10 mouse cellular contexts compared by ENCODE assay signal in genomic region chr8:6606854-6607535, GRCm38 (mm10).
DNase-seq lines count a peak whose midpoint lies in the region; ATAC-seq and TF ChIP-seq lines count a peak whose summit lies in the region.
"Had no signal": no experiment of that assay in that cellular context is flagged by ENCODE, and none has a peak within 500 bp of the region (broad histone marks: within the 10 kb centered on the region; RNA-seq: fewer than 3 reads in every experiment).

No protein-coding gene starts in this region.

- intact Hi-C loops in gastrocnemius, adult 2 months (cut with DNase I): no loop called here

- WGBS in hindbrain, embryonic 10.5 days: 24% methylated on average over 9 of the region's 9 CpGs

- H3K27ac ChIP-seq in ES-Bruce4 (ENCODE audit: insufficient read depth, low read length): peak overlapping the region; percentile 32; the same call in 1 of the 2 replicates
- H3K27ac ChIP-seq in bone marrow macrophage, adult 2 months (ENCODE audit: insufficient read depth, low read depth, low read length): no peak overlapping the region; the same call in 1 of the 2 replicates
- H3K27ac ChIP-seq in hindbrain, embryonic 10.5 days: peak overlapping the region; percentile 73
- no peak overlapping the region for H3K27ac ChIP-seq in gastrocnemius, adult 2 months
- H3K27ac ChIP-seq: limb, embryonic 12.5 days had no signal

- H3K4me1 ChIP-seq in ES-Bruce4 (ENCODE audit: control insufficient read depth, insufficient read depth, low read length): peaks cover 3% of the 10 kb centered on the region
- 0 out of 2 replicates have a peak, but pooled peaks cover 2% of the 10 kb centered on the region for H3K4me1 ChIP-seq in bone marrow macrophage, adult 2 months (ENCODE audit: control insufficient read depth, insufficient read depth, low read length)
- H3K4me1 ChIP-seq in hindbrain, embryonic 10.5 days (replicated peaks): peaks cover 9% of the 10 kb centered on the region
- H3K4me1 ChIP-seq: limb, embryonic 12.5 days had no signal

- TF ChIP-seq POLR2A in ES-Bruce4 (IDR thresholded peaks at IDR 0.05; ENCODE audit: insufficient read depth, low read length): no peak
- TF ChIP-seq POLR2A in bone marrow macrophage, adult 2 months (IDR thresholded peaks at IDR 0.05; ENCODE audit: borderline replicate concordance, low read depth, low read length): no peak

- DNase-seq in hindbrain, embryonic 10.5 days (ENCODE audit: low spot score): peak; percentile 25
- DNase-seq in gastrocnemius, adult 18-20 months (ENCODE audit: low spot score): no peak
- DNase-seq in urinary bladder, adult 18-20 months (ENCODE audit: low spot score in 2 of 2): no peak
- no peak for DNase-seq in adrenal gland, adult (ENCODE audit: inconsistent age in 2 of 2, low spot score in 1 of 2)
- no peak for DNase-seq in gastrocnemius, adult 2 months
- DNase-seq: gastrocnemius, postnatal 25 days had no signal

- TF ChIP-seq EP300 in ES-Bruce4 (IDR thresholded peaks at IDR 0.05; ENCODE audit: insufficient read depth, low read depth, low read length): no peak

- H3K27me3 ChIP-seq in ES-Bruce4 (ENCODE audit: control insufficient read depth, insufficient read depth, low read length, poor library complexity, severe bottlenecking): no peaks in the 10 kb centered on the region
- H3K27me3 ChIP-seq in hindbrain, embryonic 10.5 days (ENCODE audit: insufficient read depth, poor library complexity, severe bottlenecking): no peaks in the 10 kb centered on the region
- H3K27me3 ChIP-seq: limb, embryonic 12.5 days had no signal

- no peak for TF ChIP-seq CTCF in ES-Bruce4 (IDR thresholded peaks at IDR 0.05; ENCODE audit: low read depth, low read length)
- no peak for TF ChIP-seq CTCF in bone marrow macrophage, adult 2 months (IDR thresholded peaks at IDR 0.05; ENCODE audit: low read depth, low read length)
- TF ChIP-seq CTCF in gastrocnemius, adult 2 months (IDR thresholded peaks at IDR 0.05): no peak

- H3K4me3 ChIP-seq in ES-Bruce4 (ENCODE audit: low read depth, low read length): no peak overlapping the region
- H3K4me3 ChIP-seq in bone marrow macrophage, adult 2 months (ENCODE audit: insufficient read depth, low read length): 0 out of 2 replicates have a peak overlapping the region, but pooled peaks have one; percentile 18
- H3K4me3 ChIP-seq in hindbrain, embryonic 10.5 days: no peak overlapping the region
- H3K4me3 ChIP-seq in gastrocnemius, adult 2 months: no peak overlapping the region
- H3K4me3 ChIP-seq: limb, embryonic 12.5 days had no signal

- H3K36me3 ChIP-seq in ES-Bruce4 (ENCODE audit: control insufficient read depth, insufficient read depth, low read length, poor library complexity, severe bottlenecking): no peaks in the 10 kb centered on the region
- H3K36me3 ChIP-seq in hindbrain, embryonic 10.5 days: no peaks in the 10 kb centered on the region
- H3K36me3 ChIP-seq: limb, embryonic 12.5 days had no signal

- H3K9ac ChIP-seq in ES-Bruce4 (ENCODE audit: low read depth, poor library complexity, severe bottlenecking): no peak overlapping the region
- H3K9ac ChIP-seq: limb, embryonic 12.5 days had no signal

- ATAC-seq in megakaryocyte progenitor cell, adult 5-6 weeks (replicated peaks; ENCODE audit: poor library complexity): peak; percentile 96

- no peaks in the 10 kb centered on the region for H3K9me3 ChIP-seq in ES-Bruce4 (replicated peaks; ENCODE audit: control insufficient read depth, insufficient read depth, low read length, poor library complexity, severe bottlenecking)
- no peaks in the 10 kb centered on the region for H3K9me3 ChIP-seq in hindbrain, embryonic 10.5 days
- H3K9me3 ChIP-seq: limb, embryonic 12.5 days had no signal

Comparison
In these comparisons a context has a peak if more than half of its experiments do, and no peak if none do; other contexts are left out.
1. H3K27ac ChIP-seq: peak in ES-Bruce4 (single experiment) and hindbrain, embryonic 10.5 days (single experiment); none in bone marrow macrophage, adult 2 months (single experiment) and gastrocnemius, adult 2 months (single experiment).